Mouse (Mus musculus) left cerebral cortex, adult 18-20 months (tissue): ENCODE data around the gene Tmem110. TPM values are rescaled to one million over a fixed set of nuclear protein-coding genes. Genes with fewer than 3 reads are reported as not detected.
A peak's percentile ranks its signal among the peaks of the same experiment; 100 is the strongest.

Experiments used
- DNase-seq, 2 experiments: peaks; one replicate each; pipeline ENCODE4 v3.0.0; 2021 to 2022; ENCODE audit warnings: low spot score in 2 of 2, mixed read lengths in 1 of 2
- long read RNA-seq, 2 experiments: library from polyadenylated mRNA; stranded (forward); transcript quantifications; one replicate each; pipeline ENCODE4 v2.0.0; 2021
- total RNA-seq, 2 experiments: library from RNA; stranded (reverse); gene quantifications; 2 replicates each; pipeline ENCODE4 v1.2.3; 2021

The Tmem110 gene
- total RNA-seq: 10 to 100 TPM; 20.7 to 22.9 TPM
- long read RNA-seq, experiment 1, transcript Tmem110-201 (8 exons, 3,742 nt): major isoform, 13 of 30 reads
- long read RNA-seq, experiment 1, partial matches to known transcripts: 1 of 30 reads
- long read RNA-seq, experiment 1, other reads (novel, unspliced or antisense): 14 of 30 reads
- long read RNA-seq, experiment 2, transcript Tmem110-201 (8 exons, 3,742 nt): major isoform, 10 of 20 reads
- long read RNA-seq, experiment 2, partial matches to known transcripts: 2 of 20 reads
- long read RNA-seq, experiment 2, other reads (novel, unspliced or antisense): 7 of 20 reads

DNA sequence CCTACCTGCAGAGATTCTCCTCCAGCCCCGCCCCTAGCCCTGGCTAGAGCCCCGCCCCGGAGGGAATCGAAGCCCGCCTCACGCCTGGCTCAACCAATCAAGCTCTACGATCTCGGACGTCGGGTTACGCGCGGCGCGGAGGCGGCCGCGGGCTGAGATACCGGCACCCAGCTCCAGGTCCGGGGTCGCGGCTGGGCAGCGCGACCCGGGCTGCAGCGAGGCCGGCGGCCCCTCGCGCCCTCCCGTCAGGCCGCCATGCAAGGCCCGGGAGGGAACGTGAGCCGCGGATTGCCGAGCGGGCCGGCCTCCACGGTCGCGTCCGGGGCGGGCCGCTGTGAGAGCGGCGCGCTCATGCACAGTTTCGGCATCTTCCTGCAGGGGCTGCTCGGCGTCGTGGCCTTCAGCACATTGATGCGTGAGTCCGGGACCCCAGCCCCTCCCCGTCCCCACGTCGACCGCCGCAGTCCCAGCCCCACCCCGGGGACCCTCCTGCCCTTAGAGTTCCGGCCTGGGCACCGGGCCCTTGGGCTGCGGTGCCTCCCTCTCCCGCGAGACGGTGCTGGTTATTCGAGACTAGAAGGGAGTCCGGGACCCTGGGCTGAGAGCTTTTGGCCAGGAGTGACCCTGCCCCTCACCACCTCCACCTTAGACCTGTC is at the start of gene Tmem110:
Tmem110 (plus strand) TSS at position 115 of the 656 bp plus-strand sequence.
- peak; percentile 84 to 91 for DNase-seq

DNA sequence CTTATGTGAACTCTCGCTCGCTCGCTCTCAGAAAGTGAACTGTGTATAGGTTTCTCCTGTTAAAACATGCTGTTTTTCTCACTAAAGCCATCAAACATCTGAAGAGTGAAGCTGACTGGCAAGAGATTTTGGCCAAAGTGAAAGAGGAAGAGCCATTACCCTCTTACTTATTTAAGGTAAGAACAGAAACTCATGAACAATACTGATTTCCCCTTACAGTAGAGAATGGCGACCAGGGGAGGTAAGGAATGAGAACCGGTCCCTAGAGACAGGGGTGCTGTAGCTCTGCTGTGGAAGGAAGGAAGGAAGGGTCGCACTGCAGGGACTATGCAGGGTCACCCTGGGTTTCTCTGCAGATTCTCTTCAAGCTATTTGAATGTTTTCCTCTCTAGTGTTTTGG is 40.8 kb upstream of the Tmem110 start:
- no peak for DNase-seq

GRCm38 (mm10) chr14:30789471-30789870 is 35.9 kb upstream of the Tmem110 start:
- peak; percentile 58 to 59 for DNase-seq

DNA sequence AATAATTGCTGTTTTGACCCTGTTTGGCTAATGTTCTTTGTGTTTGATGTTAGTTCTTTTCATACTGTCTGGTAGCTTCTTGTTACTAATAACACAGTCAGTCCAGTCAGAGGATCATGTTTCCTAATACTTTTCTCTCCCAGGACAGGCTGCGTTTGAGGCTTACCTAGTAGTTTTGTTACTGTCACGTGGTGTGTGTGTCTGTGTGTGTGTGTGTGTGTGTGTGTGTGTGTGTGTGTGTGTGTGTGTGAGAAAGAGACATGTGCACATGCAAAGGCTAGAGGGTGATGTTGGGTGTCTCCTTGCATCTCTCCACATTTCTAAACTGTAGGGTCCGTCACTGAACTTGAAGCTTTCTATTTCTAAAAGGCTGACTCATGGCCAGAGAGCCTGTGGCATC is 32.5 kb upstream of the Tmem110 start:
- no peak for DNase-seq

GRCm38 (mm10) chr14:30801756-30802155 is 23.6 kb upstream of the Tmem110 start:
- no peak for DNase-seq

GRCm38 (mm10) chr14:30821136-30821535 is 4.3 kb upstream of the Tmem110 start:
- DNase-seq: no peak

DNA sequence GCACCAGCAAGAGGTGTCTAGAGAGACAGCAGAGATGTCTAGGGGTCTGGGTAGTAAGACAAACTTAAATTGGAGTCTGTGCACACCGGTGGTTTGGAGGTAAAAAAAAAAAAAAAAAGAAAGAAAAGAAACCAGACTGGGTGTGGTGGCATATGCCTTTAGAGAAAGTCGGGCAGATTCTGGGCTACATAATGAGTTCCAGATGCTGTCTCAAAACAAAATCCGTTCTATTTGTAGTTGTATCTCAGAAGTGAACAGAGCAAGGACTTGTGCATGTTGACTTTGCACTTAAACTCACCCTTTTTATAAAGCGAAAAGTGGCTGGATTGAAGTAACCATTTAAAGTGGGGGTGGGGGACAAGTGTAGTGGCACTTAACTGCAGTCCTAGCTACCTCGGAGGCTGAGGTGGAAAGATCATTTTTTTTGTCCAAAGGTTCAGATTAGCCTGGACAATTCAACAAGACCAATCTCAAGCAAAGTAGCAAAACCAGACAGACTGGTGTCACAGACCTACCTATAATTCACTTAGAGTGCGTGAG is 864 bp upstream of the Tmem110 start:
- DNase-seq: no peak

- DNase-seq: no peak
Observed at GRCm38 (mm10) chr14:30825021-30825475, 342 bp upstream of the Tmem110 start.

DNA sequence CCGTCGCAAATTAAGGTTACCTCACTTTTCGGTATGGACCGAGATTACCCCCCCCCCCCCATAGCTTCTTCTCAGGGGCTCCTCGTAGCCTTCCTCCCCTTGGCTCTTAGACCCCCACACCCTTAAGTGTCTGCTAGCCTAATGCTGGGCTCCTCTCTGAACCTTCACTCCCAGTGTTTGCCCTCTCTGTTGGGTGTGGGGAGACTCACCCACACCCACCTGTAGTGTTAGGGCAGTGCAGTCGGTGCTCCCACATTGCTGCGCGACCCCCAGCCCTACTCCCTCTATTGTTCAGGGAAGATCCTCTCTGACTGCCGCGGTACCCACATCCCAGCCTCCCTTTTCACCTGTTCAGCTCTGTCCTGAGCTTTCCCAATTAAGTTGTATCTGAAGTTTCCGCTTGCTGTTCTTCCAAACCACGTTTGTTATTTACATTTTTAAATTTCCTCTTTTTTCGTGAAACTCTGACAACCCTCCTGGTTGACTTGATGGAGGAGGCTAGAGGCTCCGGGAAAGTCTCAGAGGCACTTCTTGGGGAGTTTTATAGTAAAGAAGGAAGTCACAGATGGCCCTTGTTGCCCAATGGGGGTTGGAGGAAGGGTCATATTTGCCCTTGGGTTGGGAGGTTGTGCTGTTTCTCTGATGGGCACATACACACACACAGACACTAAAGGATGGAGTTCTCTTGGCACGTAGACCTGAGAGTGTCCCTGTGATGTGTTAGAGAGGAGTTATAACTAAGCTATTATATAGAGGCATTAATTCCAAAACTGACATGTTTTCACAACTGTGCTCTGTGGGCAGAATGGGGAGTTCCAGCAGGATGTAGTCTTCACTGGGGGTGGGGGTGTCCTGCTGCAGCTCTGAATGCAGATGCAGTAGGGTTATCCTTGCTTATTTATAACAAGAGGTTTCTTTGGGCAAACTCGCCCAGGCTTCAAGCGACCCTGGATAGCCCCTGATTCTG is 1.1 kb downstream of the Tmem110 start:
- DNase-seq: no peak

DNA sequence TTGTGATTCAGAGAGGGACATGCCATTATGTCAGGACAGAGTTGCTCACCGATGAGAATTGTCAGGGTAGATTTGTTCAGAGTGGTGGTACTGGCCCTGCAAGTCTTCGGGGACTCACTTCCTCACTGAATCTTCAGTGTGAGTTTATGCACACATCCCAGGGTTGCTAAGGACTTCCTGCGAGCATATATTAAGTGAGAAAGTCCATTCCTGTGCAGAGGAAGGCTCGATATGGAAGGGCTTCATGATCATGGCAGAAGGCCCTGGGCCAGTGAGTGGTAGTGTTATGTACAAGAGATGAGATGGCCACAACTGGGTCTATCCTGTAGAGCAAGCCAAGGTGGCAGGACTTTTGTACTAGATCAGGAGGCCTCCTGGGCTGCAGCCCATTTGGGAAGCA is 2.1 kb downstream of the Tmem110 start:
- no peak for DNase-seq

DNA sequence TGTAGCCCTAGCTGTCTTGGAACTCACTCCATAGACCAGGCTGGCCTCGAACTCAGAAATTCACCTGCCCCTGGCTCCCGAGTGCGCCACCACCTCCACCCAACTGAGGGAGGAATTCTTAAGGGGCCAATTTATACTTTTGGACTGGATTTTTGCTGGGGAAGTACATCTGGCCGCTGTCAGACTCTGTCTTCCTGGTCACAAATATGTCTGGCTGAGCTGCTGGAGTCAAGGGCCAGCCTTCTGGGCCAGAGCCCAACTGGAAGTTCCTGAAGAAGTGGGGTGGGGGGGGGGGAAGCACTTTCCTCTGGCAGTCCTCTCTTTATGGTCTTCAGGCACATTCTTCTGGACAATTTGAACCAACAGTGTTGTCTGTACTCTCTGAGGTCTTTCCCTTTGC is 2.7 kb downstream of the Tmem110 start:
- DNase-seq: no peak

DNA sequence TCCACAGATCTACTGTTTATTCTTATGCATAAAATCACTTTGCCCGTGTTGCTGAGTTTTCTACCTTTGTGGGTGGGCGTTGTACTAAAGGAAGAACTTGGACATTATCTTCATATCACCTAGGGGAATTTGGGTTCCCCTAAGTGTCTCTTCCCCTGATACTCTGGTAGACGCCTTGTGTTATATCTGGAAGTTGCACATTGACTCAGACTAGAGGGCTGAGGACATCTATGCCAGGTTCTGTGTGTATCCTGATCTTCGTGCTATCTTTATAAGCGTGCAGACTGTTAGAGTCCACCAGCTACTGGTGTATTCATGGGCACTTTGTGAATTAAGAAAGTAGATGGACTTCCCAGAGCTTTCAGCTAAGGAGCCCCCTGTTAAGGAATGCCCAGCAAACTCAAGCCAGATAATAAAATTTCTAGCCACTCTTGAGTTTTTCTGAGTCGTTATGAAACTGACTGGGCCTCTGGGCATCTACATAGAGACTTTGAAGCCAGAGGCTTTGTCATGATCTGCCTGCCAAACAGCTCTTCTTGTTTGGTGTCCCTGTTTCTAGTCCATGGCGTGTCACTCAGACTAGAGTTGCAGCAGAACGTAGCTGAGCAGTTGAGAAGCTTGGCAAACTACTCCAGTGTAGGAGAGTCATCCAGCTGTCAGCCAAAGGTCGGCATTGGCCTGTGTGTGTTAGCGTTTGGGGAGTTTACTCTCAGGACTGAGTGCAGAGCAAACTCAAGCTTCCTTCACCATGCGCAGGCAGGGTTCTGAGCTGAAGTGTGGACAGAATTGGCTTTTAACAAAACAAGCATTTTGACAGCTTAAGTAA is 3.5 kb downstream of the Tmem110 start:
- no peak for DNase-seq

- DNase-seq: no peak
Observed at GRCm38 (mm10) chr14:30837416-30837996, 12.1 kb downstream of the Tmem110 start.

- DNase-seq: no peak
Observed at GRCm38 (mm10) chr14:30843701-30844100, 18.3 kb downstream of the Tmem110 start.

- DNase-seq: no peak
Observed at GRCm38 (mm10) chr14:30850504-30850903, 25.1 kb downstream of the Tmem110 start.

DNA sequence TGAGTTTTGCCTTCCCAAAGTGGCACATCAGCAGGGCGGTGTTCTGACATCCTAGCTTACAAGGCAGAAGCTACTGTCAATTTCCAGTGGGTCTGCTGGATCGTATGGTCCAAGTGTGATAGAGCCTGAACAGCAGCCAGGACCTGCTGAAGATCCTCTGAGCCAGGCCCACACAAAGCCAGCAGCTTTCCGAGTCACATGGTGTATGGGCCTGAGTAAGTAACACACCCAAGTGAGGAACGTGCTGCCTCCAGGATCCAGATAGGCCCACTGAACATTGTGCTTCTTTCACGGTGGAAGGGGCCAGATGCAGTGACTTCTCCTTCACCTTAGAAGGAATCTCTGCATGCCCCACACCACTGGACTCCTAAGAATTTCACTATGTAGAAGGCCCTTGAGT is 26.9 kb downstream of the Tmem110 start:
- no peak for DNase-seq

- DNase-seq: no peak
Observed at GRCm38 (mm10) chr14:30855316-30855715, 29.9 kb downstream of the Tmem110 start.

GRCm38 (mm10) chr14:30856885-30857507 is 31.6 kb downstream of the Tmem110 start:
- no peak for DNase-seq

GRCm38 (mm10) chr14:30857990-30858389 is 32.6 kb downstream of the Tmem110 start:
- DNase-seq: no peak
